Mouse (Mus musculus): ENCODE results near the gene Tnpo1.

GRCm38 (mm10) chr13:98791693-98792092, 134.5 kb downstream of the Tnpo1 start:
- TF ChIP-seq MYOD1 (IDR thresholded peaks at IDR 0.05; ENCODE audit: control insufficient read depth in 1 of 3, insufficient read length in 2 of 3, low read depth in 2 of 3), result no peak
- no peak for TF ChIP-seq MYOG (IDR thresholded peaks at IDR 0.05; ENCODE audit: control insufficient read depth in 1 of 3, insufficient read depth in 1 of 3, insufficient read length in 2 of 3, low read depth in 2 of 3)
- TF ChIP-seq TCF3 (IDR thresholded peaks at IDR 0.05; ENCODE audit: insufficient read length, low read depth), result no peak
- no peak for TF ChIP-seq E2F4 (IDR thresholded peaks at IDR 0.05; ENCODE audit: insufficient read depth)

Data from myocyte (in vitro differentiated cells).